Mouse (Mus musculus) liver, embryonic 15.5 days (tissue): ENCODE results near the gene Cbx8. TPM values are rescaled to one million over a fixed set of nuclear protein-coding genes. Genes with fewer than 3 reads are reported as not detected.
A peak's percentile ranks its signal among the peaks of the same experiment; 100 is the strongest.

Experiments used
- ATAC-seq: fragments of 200-750 bp; cut with Nextera tagmentation; 2 replicates; pipeline ENCODE4 v1.8.0; 2017; ENCODE audit warnings: moderate number of reproducible peaks, mild to moderate bottlenecking, moderate library complexity; ENCODE audit not compliant: insufficient read depth
- H3K27ac ChIP-seq: fragments of 300-500 bp; sonication (generic); replicated peaks from 2 replicates; pipeline ENCODE4 v1.5.1; 2015; ENCODE audit warnings: mild to moderate bottlenecking, inconsistent platforms
- H3K27me3 ChIP-seq: fragments of 300-500 bp; sonication (generic); 2 replicates; pipeline ENCODE4 v1.6.1; 2015; ENCODE audit warnings: mild to moderate bottlenecking, inconsistent platforms
- H3K36me3 ChIP-seq: fragments of 300-500 bp; sonication (generic); replicated peaks from 2 replicates; pipeline ENCODE4 v1.6.1; 2015; ENCODE audit warnings: moderate library complexity, mild to moderate bottlenecking, inconsistent platforms
- H3K4me1 ChIP-seq: fragments of 300-500 bp; sonication (generic); replicated peaks from 2 replicates; pipeline ENCODE4 v1.6.1; 2015; ENCODE audit warnings: inconsistent platforms
- H3K4me2 ChIP-seq: fragments of 300-500 bp; sonication (generic); 2 replicates; pipeline ENCODE4 v1.6.1; 2015; ENCODE audit warnings: moderate library complexity, mild to moderate bottlenecking, inconsistent platforms
- H3K4me3 ChIP-seq: fragments of 300-500 bp; sonication (generic); replicated peaks from 2 replicates; pipeline ENCODE4 v1.5.1; 2015; ENCODE audit warnings: mild to moderate bottlenecking, inconsistent platforms
- H3K9ac ChIP-seq: fragments of 300-500 bp; sonication (generic); 2 replicates; pipeline ENCODE4 v1.6.1; 2015; ENCODE audit warnings: moderate library complexity, mild to moderate bottlenecking, inconsistent platforms
- H3K9me3 ChIP-seq: fragments of 300-500 bp; sonication (generic); replicated peaks from 2 replicates; pipeline ENCODE4 v1.6.1; 2016; ENCODE audit warnings: inconsistent platforms
- WGBS: fragments of 180-500 bp; shearing (Covaris S2); methylation state at CpG from one replicate; pipeline ENCODE4 v1.1.7; 2015; ENCODE audit warnings: mixed read lengths; ENCODE audit not compliant: insufficient replicate concordance; 5-methylcytosine and 5-hydroxymethylcytosine counted together
- polyA plus RNA-seq: library from polyadenylated mRNA; unstranded; fragments of >200 nt; fragmentation: Nextera tagmentation; extraction: Ambion mirVana; gene quantifications from 2 replicates; pipeline ENCODE4 v1.2.1, GENCODE M21; 2015

Gene Cbx8
- polyA plus RNA-seq, 1 experiment from 2014 or later = 3.5 TPM

DNA sequence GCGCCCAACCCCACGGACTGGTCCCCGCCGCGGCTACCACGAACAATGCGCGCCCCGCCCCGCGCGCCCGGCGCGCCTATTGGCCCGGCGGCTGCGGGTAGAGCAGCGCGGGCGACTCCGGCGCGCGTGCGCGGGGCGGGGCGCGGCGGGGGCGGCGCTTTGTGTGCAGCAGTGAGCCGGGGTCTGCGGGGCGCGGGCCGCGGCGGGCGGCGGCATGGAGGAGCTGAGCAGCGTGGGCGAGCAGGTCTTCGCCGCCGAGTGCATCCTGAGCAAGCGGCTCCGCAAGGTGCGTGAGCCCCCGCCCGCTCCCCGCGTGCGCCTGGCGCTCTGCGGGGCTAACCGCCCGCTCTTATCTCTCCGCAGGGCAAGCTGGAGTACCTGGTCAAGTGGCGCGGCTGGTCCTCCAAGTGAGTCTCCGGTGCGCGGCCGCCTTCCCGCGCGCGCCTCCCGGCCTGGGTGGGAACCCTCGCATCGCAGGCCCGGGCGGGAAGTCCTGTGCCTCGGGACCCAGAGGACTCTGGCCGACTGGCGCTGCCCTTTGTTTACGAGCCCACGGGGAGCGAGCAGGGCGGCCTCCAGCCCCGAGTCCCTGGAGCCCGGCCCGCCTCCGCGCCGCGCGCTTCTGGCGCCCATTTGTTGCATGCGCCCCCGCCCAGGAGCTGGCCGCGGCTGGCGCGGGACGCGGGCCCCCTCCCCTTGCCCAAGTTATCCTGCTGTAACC, 17.7 kb downstream of the Cbx8 start, which contains the start of gene Cbx2:
TSS of gene Cbx2 (plus strand) at position 68 of the 721 bp plus-strand sequence.
- under 1% methylated on average over 99 of the region's 99 CpGs for WGBS
- Histone ChIP-seq H3K9ac (peak within 1 kb of the TSS; percentile 50; the same call in 1 of the 2 replicates), H3K4me3 (peak within 1 kb of the TSS; percentile 64), H3K9me3 (no peaks in the 10 kb centered on the region), H3K4me1 (peaks cover 29% of the 10 kb centered on the region), H3K27me3 (peaks cover 75% of the 10 kb centered on the region), H3K36me3 (0 out of 2 replicates have a peak, but pooled peaks cover 6% of the 10 kb centered on the region), H3K4me2 (peak within 1 kb of the TSS; percentile 80), H3K27ac (no peak within 1 kb of the TSS)
- ATAC-seq = peak; percentile 75

DNA sequence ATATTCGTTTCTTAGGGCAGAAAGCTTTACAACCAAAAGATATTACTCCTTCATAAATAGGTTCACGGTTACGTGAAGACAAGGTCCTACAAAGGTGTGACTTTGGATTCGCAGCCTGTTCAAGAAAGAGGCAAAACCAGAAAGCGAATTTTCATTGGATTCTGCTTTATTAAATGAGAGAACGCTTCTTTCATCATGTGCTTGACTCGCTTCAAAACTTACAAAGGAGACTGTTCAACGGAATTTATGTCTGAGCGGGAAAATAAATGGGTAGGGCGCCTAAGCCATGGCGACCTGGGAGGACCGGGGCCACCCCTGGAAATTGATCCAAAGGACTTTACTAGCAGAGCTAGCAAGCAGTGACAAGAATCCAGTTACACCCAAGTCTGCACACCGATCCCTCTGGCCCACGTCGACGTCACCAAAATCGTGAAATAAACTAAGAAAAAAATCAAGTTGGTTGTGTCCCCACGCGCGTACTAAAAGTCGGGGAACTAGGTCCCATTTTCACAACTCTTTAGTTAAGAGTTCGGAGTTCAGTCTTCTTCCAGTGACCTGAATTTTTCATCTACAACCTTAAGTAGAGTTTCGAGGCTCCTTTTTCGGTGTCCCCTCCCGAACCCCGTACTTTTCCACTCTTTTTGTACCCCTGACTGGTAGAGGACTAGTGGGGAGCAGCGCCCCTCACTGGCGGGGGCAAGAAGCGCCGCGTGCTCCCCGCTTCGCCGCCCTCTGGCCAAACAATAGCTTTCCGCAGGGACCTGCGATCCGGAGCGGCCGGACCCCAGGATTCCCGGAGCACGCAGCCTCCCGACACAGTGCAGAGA, 18.5 kb downstream of the Cbx8 start:
- H3K9ac ChIP-seq = no peak overlapping the region
- no peak for ATAC-seq
- peaks cover 29% of the 10 kb centered on the region for H3K4me1 ChIP-seq
- peaks cover 75% of the 10 kb centered on the region for H3K27me3 ChIP-seq
- 6% methylated on average over 42 of the region's 42 CpGs for WGBS
- no peaks in the 10 kb centered on the region for H3K9me3 ChIP-seq
- H3K36me3 ChIP-seq = 0 out of 2 replicates have a peak, but pooled peaks cover 4% of the 10 kb centered on the region
- peak overlapping the region; percentile 80 for H3K4me2 ChIP-seq
- peak overlapping the region; percentile 64 for H3K4me3 ChIP-seq
- H3K27ac ChIP-seq = no peak overlapping the region

DNA sequence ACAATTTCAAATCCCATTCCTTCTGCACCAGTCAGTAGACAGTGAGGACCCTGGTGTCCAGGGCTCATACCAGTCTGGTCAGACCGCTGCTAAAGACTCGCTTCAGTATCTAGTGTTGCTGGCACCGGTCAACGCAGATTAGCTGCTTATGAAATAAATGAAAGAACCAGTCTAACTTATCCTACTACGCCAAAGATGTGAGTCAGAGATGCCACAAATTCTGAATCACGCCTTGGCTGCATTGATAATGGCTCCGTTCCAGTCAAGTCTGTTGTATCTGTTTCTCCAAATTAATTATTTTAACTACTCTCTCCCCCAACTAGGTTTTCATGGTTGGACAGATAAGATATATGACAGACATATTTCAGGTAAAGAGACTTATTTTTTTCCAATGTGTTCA, 19.6 kb downstream of the Cbx8 start:
- Histone ChIP-seq H3K4me3 (no peak overlapping the region), H3K9ac (no peak overlapping the region), H3K4me1 (peaks cover 29% of the 10 kb centered on the region), H3K27ac (no peak overlapping the region), H3K4me2 (no peak overlapping the region), H3K36me3 (no peaks in the 10 kb centered on the region), H3K27me3 (peaks cover 79% of the 10 kb centered on the region), H3K9me3 (no peaks in the 10 kb centered on the region)
- WGBS = 65% methylated on average over 7 of the region's 7 CpGs
- no peak for ATAC-seq

- Histone ChIP-seq H3K27ac (no peak overlapping the region), H3K27me3 (peaks cover 54% of the 10 kb centered on the region), H3K4me2 (no peak overlapping the region), H3K4me1 (peaks cover 4% of the 10 kb centered on the region; the same call in 1 of the 2 replicates), H3K9me3 (no peaks in the 10 kb centered on the region), H3K4me3 (no peak overlapping the region), H3K36me3 (no peaks in the 10 kb centered on the region), H3K9ac (no peak overlapping the region)
- no peak for ATAC-seq
- 77% methylated on average over 7 of the region's 7 CpGs for WGBS
These were observed 23.3 kb downstream of the Cbx8 start for GRCm38 (mm10) chr11:119017506-119017905.

DNA sequence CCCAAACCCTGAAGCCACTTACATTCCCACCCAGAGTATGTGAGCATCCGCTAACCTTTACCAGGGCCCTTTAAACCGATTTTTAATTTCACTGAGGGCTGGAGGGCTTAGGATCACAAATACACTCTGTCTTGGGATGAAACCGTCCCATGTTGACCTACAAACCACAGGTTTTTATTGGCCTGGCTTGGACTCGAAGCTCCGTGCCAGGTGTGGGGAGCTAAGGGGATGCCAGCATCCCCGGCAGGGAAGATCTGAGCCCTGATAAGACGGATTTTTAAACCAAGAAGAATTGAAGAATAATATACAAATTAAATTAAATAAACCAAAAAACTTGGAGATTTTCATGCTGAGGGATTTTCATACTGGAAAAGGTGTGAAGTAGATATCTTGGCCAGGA, 26.3 kb downstream of the Cbx8 start:
- H3K4me3 ChIP-seq = no peak overlapping the region
- H3K4me2 ChIP-seq = no peak overlapping the region
- peaks cover 23% of the 10 kb centered on the region for H3K27me3 ChIP-seq
- no peaks in the 10 kb centered on the region for H3K9me3 ChIP-seq
- H3K4me1 ChIP-seq = no peaks in the 10 kb centered on the region
- WGBS = 64% methylated on average over 7 of the region's 7 CpGs
- ATAC-seq = no peak
- H3K36me3 ChIP-seq = no peaks in the 10 kb centered on the region
- no peak overlapping the region for H3K9ac ChIP-seq
- H3K27ac ChIP-seq = no peak overlapping the region

DNA sequence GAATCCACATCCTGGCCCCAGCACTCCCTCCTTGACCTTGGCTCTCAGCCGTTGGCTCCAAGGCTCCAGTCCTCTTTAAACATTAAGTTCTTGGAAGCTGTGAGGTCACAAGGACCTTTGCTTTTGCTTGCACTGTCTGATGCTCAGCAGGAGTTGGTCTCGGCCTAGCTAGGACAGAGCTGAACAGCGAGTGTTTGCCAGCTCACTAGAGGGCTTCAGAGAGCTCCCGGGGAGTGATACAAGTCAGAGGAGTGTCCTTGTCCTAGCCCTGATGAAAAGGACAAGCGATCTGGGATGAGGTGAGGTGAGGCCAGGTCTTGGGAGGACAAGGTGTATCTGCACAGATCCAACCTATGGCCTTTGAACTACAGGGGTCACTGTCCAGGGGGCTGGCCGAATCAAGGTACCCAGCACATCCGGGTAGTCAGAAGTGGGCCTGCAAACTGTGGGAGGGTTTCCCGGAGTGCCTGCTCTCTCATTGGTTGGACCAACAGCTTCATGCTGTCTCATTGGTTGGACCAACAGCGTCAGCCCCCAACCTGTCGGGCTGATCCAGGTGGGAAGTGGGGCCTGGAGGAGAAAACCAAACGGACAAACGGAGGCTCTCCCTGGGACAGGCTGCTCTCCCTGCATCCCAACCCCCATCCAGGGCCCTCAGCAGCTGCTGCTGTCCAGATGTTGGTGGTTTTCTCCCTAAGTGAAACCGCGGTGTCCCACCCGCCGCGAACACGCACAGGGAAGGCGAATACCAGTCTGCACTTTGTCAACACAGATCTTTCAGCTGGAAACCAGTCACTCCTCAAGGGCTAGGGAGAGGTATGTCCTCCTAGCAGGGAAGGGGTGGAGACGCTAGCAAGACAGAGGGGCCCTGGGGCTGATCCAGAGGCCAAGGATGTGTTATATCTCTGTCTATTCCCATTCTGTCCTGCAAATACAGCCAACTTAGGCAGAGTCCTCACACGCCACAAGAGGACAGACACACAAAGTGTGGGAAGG, 33.0 kb downstream of the Cbx8 start:
- no peak overlapping the region for H3K9ac ChIP-seq
- 26% methylated on average over 21 of the region's 21 CpGs for WGBS
- no peaks in the 10 kb centered on the region for H3K9me3 ChIP-seq

GRCm38 (mm10) chr11:119006462-119006861, 34.3 kb downstream of the Cbx8 start:
- Histone ChIP-seq H3K27ac (no peak overlapping the region), H3K4me2 (no peak overlapping the region), H3K36me3 (no peaks in the 10 kb centered on the region), H3K27me3 (peaks cover 12% of the 10 kb centered on the region), H3K4me1 (peaks cover 5% of the 10 kb centered on the region; the same call in 1 of the 2 replicates), H3K4me3 (no peak overlapping the region), H3K9me3 (no peaks in the 10 kb centered on the region), H3K9ac (no peak overlapping the region)
- WGBS = 48% methylated on average over 3 of the region's 3 CpGs
- no peak for ATAC-seq

More for the DNA sequence above, 33.0 kb downstream of the Cbx8 start:
- Histone ChIP-seq H3K27me3 (peaks cover 11% of the 10 kb centered on the region), H3K4me3 (peak overlapping the region; percentile 37), H3K27ac (no peak overlapping the region), H3K36me3 (no peaks in the 10 kb centered on the region), H3K4me2 (peak overlapping the region; percentile 49), H3K4me1 (peaks cover 5% of the 10 kb centered on the region; the same call in 1 of the 2 replicates)
- ATAC-seq = peak; percentile 51; the same call in 1 of the 2 replicates

DNA sequence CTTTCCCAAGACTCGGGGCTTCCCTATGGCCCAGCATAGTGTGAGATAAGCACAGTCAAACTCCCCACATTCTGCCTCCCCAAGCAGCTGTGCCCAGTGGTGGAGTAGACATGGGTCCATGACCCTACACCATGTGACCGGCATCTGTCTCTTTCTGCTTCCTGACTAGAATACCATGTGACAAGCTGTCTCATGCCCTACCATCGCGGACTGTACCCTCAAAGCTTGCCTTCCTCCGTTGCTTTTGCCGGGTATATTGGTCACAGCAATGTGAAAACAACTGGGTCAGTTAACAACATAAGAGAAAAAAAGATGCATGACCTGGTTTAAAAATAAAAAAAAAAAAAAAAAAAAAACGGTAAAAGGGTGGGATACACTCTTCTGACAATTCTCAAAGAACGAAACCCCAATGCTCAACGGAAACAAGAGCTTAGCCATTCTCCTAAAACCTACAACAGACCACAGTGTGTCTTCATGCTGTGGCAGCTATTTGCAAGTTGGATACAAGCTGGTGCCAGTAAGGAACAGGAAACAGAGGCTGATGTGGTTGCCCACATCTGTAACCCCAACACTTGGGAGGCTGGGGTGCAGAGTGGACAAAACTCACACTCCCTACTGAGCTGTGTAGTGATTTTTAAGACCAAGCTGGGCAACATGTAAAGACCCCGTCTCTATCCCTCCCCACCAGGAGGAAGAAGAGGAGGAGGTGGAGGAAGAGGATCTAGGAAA, 35.1 kb downstream of the Cbx8 start:
- Histone ChIP-seq H3K9me3 (no peaks in the 10 kb centered on the region), H3K9ac (no peak overlapping the region), H3K27me3 (peaks cover 19% of the 10 kb centered on the region), H3K4me1 (peaks cover 5% of the 10 kb centered on the region; the same call in 1 of the 2 replicates), H3K4me3 (no peak overlapping the region), H3K4me2 (no peak overlapping the region), H3K36me3 (no peaks in the 10 kb centered on the region), H3K27ac (no peak overlapping the region)
- WGBS = 62% methylated on average over 10 of the region's 10 CpGs
- no peak for ATAC-seq

DNA sequence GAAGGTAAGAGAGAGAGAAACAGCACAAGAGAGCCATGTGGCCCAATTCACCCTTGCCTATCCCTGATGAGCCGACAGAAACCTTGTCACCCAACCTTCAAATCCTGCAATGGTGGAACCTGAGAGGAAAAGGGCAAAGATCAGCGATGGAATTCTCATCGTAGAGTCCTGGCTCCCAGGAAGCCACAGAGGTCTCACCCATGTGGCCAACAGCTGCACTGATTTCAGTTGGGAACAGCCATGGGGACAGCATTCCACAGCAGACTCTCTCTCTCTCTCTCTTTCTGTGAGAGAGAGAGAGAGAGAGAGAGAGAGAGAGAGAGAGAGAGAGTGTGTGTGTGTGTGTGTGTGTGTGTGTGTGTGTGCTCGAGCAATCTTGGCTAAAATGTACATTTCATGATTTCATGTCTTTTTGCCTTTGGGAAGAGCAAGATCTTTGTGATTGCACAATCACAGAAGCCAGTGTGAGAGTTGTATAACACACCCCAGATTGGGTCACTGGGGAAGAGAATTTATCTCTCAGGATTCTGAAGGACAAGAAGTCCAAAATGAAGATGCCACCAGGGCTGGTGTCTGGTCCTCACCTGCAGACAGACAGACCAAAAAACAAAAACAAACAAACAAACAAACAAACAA, 39.2 kb downstream of the Cbx8 start:
- ATAC-seq = no peak
- Histone ChIP-seq H3K27ac (no peak overlapping the region), H3K4me3 (no peak overlapping the region), H3K9me3 (no peaks in the 10 kb centered on the region), H3K36me3 (no peaks in the 10 kb centered on the region), H3K4me1 (no peaks in the 10 kb centered on the region), H3K9ac (no peak overlapping the region), H3K4me2 (no peak overlapping the region), H3K27me3 (peaks cover 44% of the 10 kb centered on the region)
- 49% methylated on average over 4 of the region's 4 CpGs for WGBS

- no peak for ATAC-seq
- Histone ChIP-seq H3K4me1 (no peaks in the 10 kb centered on the region), H3K27ac (no peak overlapping the region), H3K4me2 (no peak overlapping the region), H3K27me3 (peaks cover 46% of the 10 kb centered on the region), H3K9ac (no peak overlapping the region), H3K9me3 (no peaks in the 10 kb centered on the region), H3K4me3 (no peak overlapping the region), H3K36me3 (no peaks in the 10 kb centered on the region)
- 54% methylated on average over 2 of the region's 2 CpGs for WGBS
These were observed 39.9 kb downstream of the Cbx8 start for GRCm38 (mm10) chr11:119000877-119001276.
